8 mouse cellular contexts compared by ENCODE assay signal in the genomic region with DNA sequence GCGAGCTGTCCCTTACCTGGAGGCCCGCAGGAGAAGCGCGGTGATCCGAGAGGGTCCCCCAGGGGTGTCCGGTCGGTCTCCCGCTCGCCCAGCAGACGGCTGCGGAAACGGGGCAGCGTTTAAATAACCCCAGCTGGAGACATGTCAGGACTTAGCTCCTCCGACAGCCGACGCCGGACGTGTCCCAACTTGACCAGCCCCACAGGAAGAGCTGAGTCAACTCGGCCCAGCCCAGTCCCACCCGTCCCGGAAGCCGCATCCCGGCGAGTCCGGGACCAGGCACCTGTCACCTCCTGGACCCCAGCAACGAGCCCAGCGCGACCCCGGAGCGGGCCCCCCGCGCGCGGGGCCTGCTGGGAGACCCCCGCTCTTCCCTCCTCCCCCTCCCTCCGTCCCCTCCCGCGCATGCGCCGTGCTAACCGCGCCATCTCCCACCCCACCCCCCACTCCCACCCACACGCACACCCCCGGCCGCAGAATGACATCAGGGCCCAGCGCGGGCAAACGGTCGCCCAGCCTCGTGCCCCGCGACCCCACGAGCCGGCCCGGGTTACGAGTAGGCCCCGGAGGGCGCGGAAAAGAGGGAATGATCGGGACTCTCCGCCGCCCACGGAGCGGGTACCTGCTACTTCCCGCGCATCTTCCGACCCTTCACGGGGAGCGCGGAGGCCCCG. TPM values are rescaled to one million over a fixed set of nuclear protein-coding genes. Genes with fewer than 3 reads are reported as not detected.
A peak's percentile ranks its signal among the peaks of the same experiment; 100 is the strongest.
DNase-seq lines count a peak whose midpoint lies in the region; ATAC-seq and TF ChIP-seq lines count a peak whose summit lies in the region.

No protein-coding gene starts in this region.

- H3K4me3 ChIP-seq in gastrocnemius, adult 2 months = peak overlapping the region; percentile 81
- peak overlapping the region; percentile 97 for H3K4me3 ChIP-seq in hindbrain, postnatal 0 days (ENCODE audit: low read length)

- peaks cover 6% of the 10 kb centered on the region; the same call in 1 of the 2 replicates for H3K36me3 ChIP-seq in hindbrain, postnatal 0 days (ENCODE audit: insufficient read depth, low read length)

- intact Hi-C loops in gastrocnemius, adult 2 months (cut with DNase I) = loop anchor here (10.0 kb wide), 2 partner anchors 345 to 485 kb away; a partner anchor contains a TSS
- intact Hi-C loops in left cerebral cortex, postnatal 10 days (cut with DNase I) = no loop called here

- peak overlapping the region; percentile 81 for H3K4me2 ChIP-seq in hindbrain, postnatal 0 days (ENCODE audit: low read depth, low read length)

- H3K4me1 ChIP-seq in hindbrain, postnatal 0 days (ENCODE audit: insufficient read depth, low read length) = peaks cover 5% of the 10 kb centered on the region; the same call in 1 of the 2 replicates

- 1% methylated on average over 66 of the region's 71 CpGs for WGBS in hindbrain, postnatal 0 days

- H3K9ac ChIP-seq in hindbrain, postnatal 0 days (replicated peaks; ENCODE audit: low read length) = peak overlapping the region; percentile 100

- DNase-seq in T-cell, adult 2 months (ENCODE audit: low spot score) = peak; percentile 49
- DNase-seq in cerebellum, postnatal 4 days (ENCODE audit: low spot score in 2 of 2) = peak; percentile 69 to 79
- DNase-seq in gastrocnemius, adult 2 months = peak; percentile 87
- peak; percentile 87 for DNase-seq in hindbrain, postnatal 0 days (ENCODE audit: low spot score)
- peak; percentile 46 to 89 for DNase-seq in left cerebral cortex, postnatal 10 days (ENCODE audit: extremely low spot score in 1 of 2, low spot score in 2 of 2)
- peak; percentile 79 to 83 for DNase-seq in right cerebral cortex, postnatal 10 days (ENCODE audit: low spot score in 2 of 2)
- DNase-seq in urinary bladder, postnatal 25 days (ENCODE audit: low spot score) = peak; percentile 81

- TF ChIP-seq CTCF in gastrocnemius, adult 2 months (IDR thresholded peaks at IDR 0.05) = no peak
- TF ChIP-seq CTCF in hindbrain, postnatal 0 days (IDR thresholded peaks at IDR 0.05; ENCODE audit: low read depth) = no peak

- H3K27me3 ChIP-seq in hindbrain, postnatal 0 days (ENCODE audit: insufficient read depth, low read length) = no peaks in the 10 kb centered on the region

- H3K27ac ChIP-seq in gastrocnemius, adult 2 months = peak overlapping the region; percentile 95
- peak overlapping the region; percentile 99 for H3K27ac ChIP-seq in hindbrain, postnatal 0 days

- no peaks in the 10 kb centered on the region for H3K9me3 ChIP-seq in hindbrain, postnatal 0 days (ENCODE audit: low read length)

- ATAC-seq in hindbrain, postnatal 0 days = peak; percentile 79
- peak; percentile 58 for ATAC-seq in megakaryocyte progenitor cell, adult 5-6 weeks (replicated peaks; ENCODE audit: poor library complexity)

RNA-seq across cellular contexts. Expression of a gene that starts 0.5 kb away (rescaled TPM):
- 10 to 100 TPM; 49.2 to 49.8 TPM for total RNA-seq in gastrocnemius, adult 2 months (2021)
- 28.9 and 47.8 TPM in 2 replicates for total RNA-seq in hindbrain, postnatal 0 days (2014; rRNA removed)
- polyA plus RNA-seq in hindbrain, postnatal 0 days (2015; fragmentation: Nextera tagmentation; extraction: Ambion mirVana) = 24.6 and 26.7 TPM in 2 replicates
- 10 to 100 TPM; 39.5 to 42.1 TPM for total RNA-seq in left cerebral cortex, postnatal 10 days (2021)
- 68.6 and 74.8 TPM in 2 replicates for total RNA-seq in megakaryocyte progenitor cell, adult 5-6 weeks (2015)
- total RNA-seq in megakaryocyte progenitor cell, adult 5-6 weeks (2017) = 44.0 and 63.1 TPM in 2 replicates

RNA-seq across cellular contexts. Expression of a gene that starts 36.1 kb away (rescaled TPM):
- total RNA-seq in gastrocnemius, adult 2 months (2021) = 1 to 10 TPM; 4.6 to 5.1 TPM
- total RNA-seq in hindbrain, postnatal 0 days (2014; rRNA removed) = 23.9 and 27.0 TPM in 2 replicates
- 23.8 and 24.9 TPM in 2 replicates for polyA plus RNA-seq in hindbrain, postnatal 0 days (2015; fragmentation: Nextera tagmentation; extraction: Ambion mirVana)
- 10 to 100 TPM; 30.9 to 31.6 TPM for total RNA-seq in left cerebral cortex, postnatal 10 days (2021)
- total RNA-seq in megakaryocyte progenitor cell, adult 5-6 weeks (2015) = 7.8 and 16.0 TPM in 2 replicates
- total RNA-seq in megakaryocyte progenitor cell, adult 5-6 weeks (2017) = 9.0 and 14.0 TPM in 2 replicates

Comparison
In these comparisons a context has a peak if more than half of its experiments do, and no peak if none do; other contexts are left out.
1. Peak in every context shown above with its lines: DNase-seq, ATAC-seq, H3K4me3 ChIP-seq and H3K27ac ChIP-seq.